Mouse (Mus musculus): ENCODE data around the gene Dad1. TPM values are rescaled to one million over a fixed set of nuclear protein-coding genes. Genes with fewer than 3 reads are reported as not detected.

Gene Dad1
- total RNA-seq, 2 experiments from 2014 or later, result 68.3 to 77.9 TPM

DNA sequence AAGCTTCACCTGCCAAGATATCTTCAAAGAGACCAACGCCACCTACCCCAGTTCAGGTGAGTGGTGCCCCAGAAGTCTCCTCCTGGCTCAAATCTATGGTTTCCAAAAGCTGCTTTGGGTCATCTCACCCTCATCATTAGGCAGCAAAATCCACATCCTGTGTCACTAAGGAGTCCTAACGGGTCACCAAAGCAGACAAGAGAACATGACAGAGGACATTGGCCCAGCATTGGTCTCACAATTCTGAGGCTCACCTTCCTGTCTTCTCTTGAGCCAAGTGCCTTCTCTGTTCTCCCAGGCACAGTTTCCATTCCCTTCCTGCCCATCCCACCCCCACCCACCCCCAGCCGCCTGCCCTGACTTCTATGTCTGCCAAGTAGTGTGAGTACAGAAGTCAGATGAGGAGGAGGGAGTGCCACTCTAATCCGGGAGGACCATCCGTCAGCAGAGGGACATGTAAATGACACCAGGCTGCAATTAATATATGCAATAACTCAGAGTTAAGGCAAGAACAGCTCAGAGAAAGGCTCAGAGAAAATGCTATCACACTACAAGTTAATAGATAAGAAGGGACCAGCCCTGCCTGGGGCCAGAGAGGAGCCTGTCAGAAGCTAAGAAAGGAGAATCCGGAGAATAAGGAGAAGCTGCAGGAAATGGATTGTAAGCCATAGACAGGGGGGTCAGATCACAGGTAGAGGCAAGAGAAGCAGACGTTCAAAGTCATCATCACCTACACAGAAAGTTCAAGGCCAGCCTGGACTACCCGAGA lies 33.0 kb downstream of the Dad1 start:
- no peak for DNase-seq
- Histone ChIP-seq H3K4me3 (no peak overlapping the region), H3K27ac (no peak overlapping the region)
- intact Hi-C loops (cut with DNase I), result loop anchor here (10.0 kb wide), 2 partner anchors 156 to 424 kb away; partner anchors contain the start of genes Cdh24 and Gm17606
- TF ChIP-seq CTCF (IDR thresholded peaks at IDR 0.05), result no peak

DNA sequence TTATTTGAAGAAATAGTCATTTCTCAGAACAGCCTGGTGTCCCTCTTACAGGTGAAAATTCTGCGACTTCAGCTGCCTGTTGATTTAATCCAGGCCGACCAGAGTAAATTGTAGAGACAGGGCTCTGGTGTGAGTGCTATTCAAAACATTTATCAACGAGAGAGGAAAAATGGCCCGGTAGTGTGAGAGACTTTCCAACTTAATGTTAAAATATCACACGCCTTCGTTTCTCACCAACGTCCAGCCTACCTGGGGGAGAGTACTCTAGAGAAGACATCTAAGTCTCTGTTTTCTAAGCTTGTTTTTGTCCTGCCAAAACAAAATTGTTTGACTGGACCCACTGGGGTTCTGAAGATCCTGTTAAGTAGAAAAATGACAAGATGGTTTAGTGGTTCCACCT lies 34.1 kb downstream of the Dad1 start:
- no peak for TF ChIP-seq CTCF (IDR thresholded peaks at IDR 0.05)
- no peak overlapping the region for H3K27ac ChIP-seq
- no peak overlapping the region for H3K4me3 ChIP-seq
- DNase-seq, result no peak
- intact Hi-C loops (cut with DNase I), result loop anchor here (10.0 kb wide), 2 partner anchors 155 to 425 kb away; partner anchors contain the start of genes Cdh24 and Gm17606

DNA sequence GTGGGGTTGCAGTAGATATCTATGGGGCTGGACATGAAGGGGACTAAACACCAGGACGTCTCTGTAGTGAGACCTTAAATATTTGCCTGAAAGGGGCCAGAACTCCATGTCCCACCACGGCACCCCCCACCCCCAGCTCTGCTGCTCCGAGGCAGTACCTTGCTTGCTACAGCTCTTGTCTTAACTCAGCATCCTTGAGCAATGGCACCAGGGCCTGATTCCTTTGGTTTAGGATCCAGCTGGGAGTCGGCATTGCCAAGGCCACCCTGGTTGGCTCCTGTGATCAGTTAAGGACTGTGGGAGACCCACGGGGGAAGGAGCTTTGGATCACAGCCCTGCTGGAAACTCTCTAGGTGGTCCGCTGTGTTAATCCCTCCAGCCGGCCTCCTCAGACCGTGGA lies 34.6 kb downstream of the Dad1 start:
- H3K4me3 ChIP-seq, result no peak overlapping the region
- intact Hi-C loops (cut with DNase I), result no loop called here
- DNase-seq, result no peak
- H3K27ac ChIP-seq, result no peak overlapping the region
- TF ChIP-seq CTCF (IDR thresholded peaks at IDR 0.05), result no peak

GRCm38 (mm10) chr14:54218721-54219120 lies 35.2 kb downstream of the Dad1 start:
- intact Hi-C loops (cut with DNase I), result no loop called here
- Histone ChIP-seq H3K27ac (no peak overlapping the region), H3K4me3 (no peak overlapping the region)
- TF ChIP-seq CTCF (IDR thresholded peaks at IDR 0.05), result no peak
- DNase-seq, result no peak

- intact Hi-C loops (cut with DNase I), result no loop called here
- peak overlapping the region; percentile 16; the same call in 1 of the 2 replicates for H3K27ac ChIP-seq
- DNase-seq, result no peak
- TF ChIP-seq CTCF (IDR thresholded peaks at IDR 0.05), result no peak
- no peak overlapping the region for H3K4me3 ChIP-seq
Observed at GRCm38 (mm10) chr14:54218233-54218632, 35.7 kb downstream of the Dad1 start.

DNA sequence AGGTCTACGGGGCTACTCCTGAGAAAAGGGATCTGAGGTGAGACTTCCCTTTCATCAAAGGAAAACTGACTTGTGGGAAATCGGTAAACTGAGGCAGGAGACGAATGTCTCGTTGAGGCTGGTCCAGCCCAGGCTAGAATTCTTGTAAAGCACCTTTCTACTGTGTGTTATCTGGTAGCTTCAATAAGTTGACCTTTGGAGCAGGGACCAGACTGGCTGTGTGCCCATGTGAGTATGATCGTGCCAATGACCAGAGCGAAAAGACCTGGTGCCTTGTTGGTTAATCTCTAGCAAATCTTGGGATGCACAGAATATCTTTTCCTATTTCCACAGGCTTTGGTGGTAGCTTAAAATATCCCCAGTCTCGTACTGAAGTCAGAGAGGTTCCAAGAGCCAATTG lies 37.8 kb downstream of the Dad1 start:
- no peak for TF ChIP-seq CTCF (IDR thresholded peaks at IDR 0.05)
- Histone ChIP-seq H3K4me3 (no peak overlapping the region), H3K27ac (0 out of 2 replicates have a peak overlapping the region, but pooled peaks have one; percentile 57)
- intact Hi-C loops (cut with DNase I), result no loop called here
- DNase-seq, result no peak

DNA sequence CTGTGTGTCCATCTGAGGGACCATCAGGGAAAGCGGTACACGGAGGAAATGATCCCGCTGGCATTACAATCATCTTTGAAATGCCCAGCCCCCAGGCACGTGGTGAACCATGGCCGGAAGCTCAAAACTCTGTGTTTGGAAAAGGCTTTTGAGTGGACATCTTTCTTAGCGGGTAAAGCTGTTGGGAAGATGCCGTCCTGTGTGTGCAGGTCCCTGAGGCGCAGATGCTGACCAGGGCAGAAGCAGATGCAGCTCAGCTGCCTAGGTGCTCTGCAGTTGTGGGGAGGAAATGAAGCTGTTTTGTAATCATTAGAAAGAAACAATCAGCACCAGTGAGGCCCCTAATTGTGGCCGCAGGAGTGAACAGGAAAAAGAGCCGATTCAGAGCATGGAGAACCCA lies 39.0 kb downstream of the Dad1 start:
- intact Hi-C loops (cut with DNase I), result no loop called here
- H3K4me3 ChIP-seq, result no peak overlapping the region
- no peak for DNase-seq
- peak overlapping the region; percentile 57 for H3K27ac ChIP-seq
- TF ChIP-seq CTCF (IDR thresholded peaks at IDR 0.05), result no peak

- H3K27ac ChIP-seq, result peak overlapping the region; percentile 57
- H3K4me3 ChIP-seq, result no peak overlapping the region
- TF ChIP-seq CTCF (IDR thresholded peaks at IDR 0.05), result no peak
- DNase-seq, result no peak
- intact Hi-C loops (cut with DNase I), result no loop called here
Observed at GRCm38 (mm10) chr14:54214477-54214876, 39.4 kb downstream of the Dad1 start.

- intact Hi-C loops (cut with DNase I), result no loop called here
- no peak overlapping the region for H3K4me3 ChIP-seq
- no peak for DNase-seq
- no peak overlapping the region; the same call in 1 of the 2 replicates for H3K27ac ChIP-seq
- TF ChIP-seq CTCF (IDR thresholded peaks at IDR 0.05), result no peak
Observed at GRCm38 (mm10) chr14:54213734-54214133, 40.2 kb downstream of the Dad1 start.

DNA sequence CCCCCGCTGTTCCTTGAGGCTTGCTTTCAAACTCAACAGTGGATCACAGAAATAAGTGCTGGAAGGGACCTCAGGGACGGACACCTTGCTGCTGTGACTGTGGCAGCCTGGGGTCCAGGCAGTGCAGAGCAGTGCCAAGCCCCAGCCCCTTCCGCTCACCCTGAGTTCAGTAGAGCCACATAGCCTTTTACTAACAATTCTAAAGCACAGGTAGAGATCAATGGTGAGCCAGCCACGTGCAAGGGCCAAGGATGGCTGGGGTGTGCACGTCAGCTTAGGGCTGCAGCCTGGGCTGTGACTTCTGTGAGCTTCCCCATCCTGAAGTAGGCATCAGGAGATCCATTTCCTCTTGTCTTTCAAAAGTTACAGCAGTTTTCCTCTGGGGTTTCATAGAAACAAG lies 42.1 kb downstream of the Dad1 start:
- H3K4me3 ChIP-seq, result no peak overlapping the region
- no peak for TF ChIP-seq CTCF (IDR thresholded peaks at IDR 0.05)
- no peak overlapping the region for H3K27ac ChIP-seq
- intact Hi-C loops (cut with DNase I), result no loop called here
- no peak for DNase-seq

DNA sequence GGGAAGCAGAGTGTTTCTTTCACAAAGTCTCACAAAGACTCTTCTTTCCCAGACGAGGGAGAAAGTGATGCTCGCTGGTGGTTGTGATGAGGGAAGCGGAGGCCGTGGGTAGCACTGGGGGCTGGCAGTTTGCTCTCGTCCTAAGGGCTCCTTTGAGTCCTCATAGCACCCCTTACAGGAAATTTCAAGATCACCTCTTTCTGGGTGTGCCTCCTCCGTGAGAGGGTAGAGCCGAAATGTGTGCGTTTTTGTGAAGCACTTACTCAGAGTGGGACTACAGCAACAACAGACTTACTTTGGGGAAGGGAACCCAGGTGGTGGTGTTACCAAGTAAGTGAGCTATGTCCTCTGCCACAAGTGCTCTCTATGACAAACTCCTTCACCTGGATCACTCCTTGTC lies 42.7 kb downstream of the Dad1 start:
- no peak for DNase-seq
- intact Hi-C loops (cut with DNase I), result no loop called here
- Histone ChIP-seq H3K27ac (no peak overlapping the region), H3K4me3 (no peak overlapping the region)
- TF ChIP-seq CTCF (IDR thresholded peaks at IDR 0.05), result no peak

DNA sequence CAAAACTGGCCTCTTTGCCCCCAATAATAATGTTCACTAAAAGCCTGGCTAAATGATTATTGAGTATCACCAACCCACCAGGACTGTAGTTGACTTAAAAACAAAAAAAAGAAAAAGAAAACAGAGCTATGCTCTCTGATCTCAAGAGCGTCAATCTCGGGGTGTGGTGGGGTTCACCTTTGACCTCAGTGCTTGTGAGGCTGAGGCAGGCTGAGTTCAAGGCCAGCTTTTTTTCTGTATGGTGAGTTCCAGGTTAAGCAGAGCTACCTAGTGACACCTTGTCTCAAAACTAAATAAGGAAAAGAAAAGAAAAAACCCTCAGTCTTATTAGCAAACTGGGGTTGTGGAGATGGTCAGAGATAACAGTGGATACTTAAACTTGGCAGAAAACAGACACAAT lies 43.5 kb downstream of the Dad1 start:
- intact Hi-C loops (cut with DNase I), result no loop called here
- DNase-seq, result no peak
- TF ChIP-seq CTCF (IDR thresholded peaks at IDR 0.05), result no peak
- no peak overlapping the region for H3K4me3 ChIP-seq
- H3K27ac ChIP-seq, result no peak overlapping the region

DNA sequence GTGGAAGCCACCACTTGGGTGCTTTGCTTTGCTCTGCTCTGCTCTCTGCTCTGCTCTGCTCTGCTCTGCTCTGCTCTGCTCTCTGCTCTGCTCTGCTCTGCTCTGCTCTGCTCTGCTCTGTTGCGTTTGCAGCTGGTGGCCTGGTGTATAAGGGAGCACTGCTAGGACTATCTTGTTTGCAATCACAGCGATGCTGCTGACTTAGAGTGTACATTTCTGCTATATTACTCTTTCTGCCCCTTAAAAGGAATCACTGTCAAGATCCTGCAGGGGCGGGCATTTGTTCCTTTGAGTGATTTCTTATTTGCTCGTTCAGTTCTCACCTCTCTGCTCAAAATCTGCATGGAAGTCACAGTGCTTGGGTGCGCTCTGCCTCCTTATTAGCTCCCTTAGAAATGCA lies 44.0 kb downstream of the Dad1 start:
- no peak for DNase-seq
- H3K27ac ChIP-seq, result no peak overlapping the region
- H3K4me3 ChIP-seq, result no peak overlapping the region
- no peak for TF ChIP-seq CTCF (IDR thresholded peaks at IDR 0.05)
- intact Hi-C loops (cut with DNase I), result no loop called here

DNA sequence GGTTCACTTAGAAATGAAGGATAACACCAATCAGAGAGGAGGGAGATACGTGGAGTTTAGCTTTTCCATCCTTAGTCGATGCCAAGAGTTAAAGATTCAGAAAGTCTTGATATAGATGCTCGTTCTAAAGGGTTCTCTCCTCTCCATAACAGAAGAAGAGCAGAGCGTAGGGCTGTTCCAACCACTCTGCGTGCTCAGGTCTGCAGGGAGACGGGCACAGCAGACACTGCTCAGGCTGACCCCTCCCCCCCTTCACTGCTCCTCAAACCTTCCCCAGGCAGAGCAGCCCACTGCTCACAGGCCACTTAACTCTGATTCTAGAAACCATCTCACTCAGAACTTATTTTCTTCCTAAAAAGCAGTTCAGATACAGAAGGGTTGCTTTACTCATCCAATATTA lies 45.2 kb downstream of the Dad1 start:
- H3K4me3 ChIP-seq, result no peak overlapping the region
- no peak for TF ChIP-seq CTCF (IDR thresholded peaks at IDR 0.05)
- DNase-seq, result no peak
- intact Hi-C loops (cut with DNase I), result no loop called here
- no peak overlapping the region for H3K27ac ChIP-seq

All from gastrocnemius, adult 2 months (tissue).